Mouse (Mus musculus) NIH3T3 (cell line): ENCODE results near the gene Olfr357.

Experiments
- DNase-seq: peaks from one replicate; pipeline ENCODE4 v3.0.0-alpha.2; 2012; ENCODE audit warnings: low read depth

Gene Olfr357

DNA sequence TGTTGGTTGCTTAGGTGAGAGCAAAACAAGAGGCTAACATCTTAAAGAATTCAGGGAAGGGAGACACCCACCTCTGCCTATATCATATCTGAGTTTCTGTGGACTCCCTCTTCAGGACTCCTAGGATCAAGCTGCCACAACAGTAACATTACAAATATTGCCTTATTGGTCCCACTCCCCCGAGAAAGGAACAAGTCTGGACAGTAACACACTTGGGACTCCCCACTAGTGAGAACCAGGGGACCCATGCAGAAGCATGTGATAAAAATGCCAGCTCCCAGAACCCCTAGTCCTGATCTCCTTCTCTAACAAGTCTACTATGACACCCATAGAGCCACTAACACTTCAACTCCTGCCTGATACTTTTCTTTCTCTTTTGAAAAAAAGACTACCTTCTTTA is at the start of gene Olfr357:
Gene Olfr357 (plus strand): TSS at position 301 of the 400 bp plus-strand sequence.
- DNase-seq: no peak

DNA sequence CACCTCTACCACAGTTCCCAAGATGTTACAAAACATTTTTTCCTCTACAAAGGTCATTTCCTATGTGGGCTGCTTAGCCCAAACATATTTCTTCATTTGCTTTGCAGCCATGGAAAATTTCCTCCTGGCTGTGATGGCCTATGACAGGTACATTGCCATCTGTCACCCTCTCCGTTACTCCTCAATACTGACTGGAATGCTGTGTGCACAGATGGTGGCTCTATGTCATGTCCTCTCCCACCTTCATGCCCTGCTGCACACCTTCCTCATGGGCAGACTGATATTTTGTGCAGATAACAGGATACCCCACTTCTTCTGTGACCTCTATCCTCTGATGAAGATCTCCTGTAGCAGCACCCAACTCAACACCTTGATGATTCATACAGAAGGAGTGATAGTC is 3.4 kb downstream of the Olfr357 start:
- DNase-seq: no peak

DNA sequence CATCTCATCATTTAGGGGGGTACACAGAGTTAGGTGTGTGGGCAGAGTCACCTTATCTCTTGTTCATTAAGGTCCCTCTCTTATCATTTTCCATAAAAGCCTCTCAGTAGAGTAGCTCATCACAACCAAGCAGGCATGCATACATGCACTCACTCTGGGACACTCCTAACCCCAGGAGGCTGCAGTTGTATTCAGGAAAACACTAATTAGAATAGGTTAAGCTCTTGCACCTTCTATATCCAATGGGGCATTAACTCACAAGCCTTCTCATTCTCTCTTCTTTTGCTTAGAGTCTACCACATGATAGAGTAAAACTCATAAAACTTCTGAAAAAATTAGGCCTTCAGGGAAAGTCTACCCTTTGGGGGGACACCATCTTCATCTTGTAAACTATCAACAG is 15.6 kb downstream of the Olfr357 start, which contains the start of gene Olfr358:
Gene Olfr358 (minus strand): TSS at position 101 of the 400 bp plus-strand sequence.
- no peak for DNase-seq
